ENCODE assay signal across 8 mouse cellular contexts in genomic region chr5:35320650-35321049, GRCm38 (mm10). TPM values are rescaled to one million over a fixed set of nuclear protein-coding genes. Genes with fewer than 3 reads are reported as not detected.
DNase-seq lines count a peak whose midpoint lies in the region; ATAC-seq lines count a peak whose summit lies in the region.

No protein-coding gene starts in this region.

- peak; percentile 83 for DNase-seq in kidney, adult 11 months
- peak; percentile 61 to 82 for DNase-seq in gastrocnemius, postnatal 36 days
- DNase-seq in left cerebral cortex, postnatal 14 days (ENCODE audit: low spot score in 2 of 2): peak; percentile 70
- peak; percentile 82 for DNase-seq in testis, postnatal 14 days (ENCODE audit: low spot score)

- no peak overlapping the region for H3K27ac ChIP-seq in kidney, embryonic 16.5 days (ENCODE audit: low read length)

- H3K27me3 ChIP-seq in kidney, embryonic 16.5 days (ENCODE audit: insufficient read depth, low read length): no peaks in the 10 kb centered on the region

- ATAC-seq in kidney, embryonic 16.5 days (ENCODE audit: low FRiP score, low TSS enrichment): no peak
- ATAC-seq in cerebellum, adult (ENCODE audit: insufficient number of reproducible peaks, low FRiP score, low TSS enrichment): peak; percentile 67
- ATAC-seq in erythroblast, adult 5-6 weeks (replicated peaks; ENCODE audit: low FRiP score, poor library complexity, severe bottlenecking): no peak
- no peak for ATAC-seq in megakaryocyte progenitor cell, adult 5-6 weeks (replicated peaks; ENCODE audit: poor library complexity)

- 78% methylated on average over 2 of the region's 2 CpGs for WGBS in kidney, embryonic 16.5 days

- no peak overlapping the region for H3K9ac ChIP-seq in kidney, embryonic 16.5 days (replicated peaks; ENCODE audit: low read length)

- intact Hi-C loops in gastrocnemius, postnatal 36 days (cut with DNase I): no loop called here
- intact Hi-C loops in left cerebral cortex, postnatal 14 days (cut with DNase I): no loop called here

- H3K9me3 ChIP-seq in kidney, embryonic 16.5 days (ENCODE audit: low read length): no peaks in the 10 kb centered on the region

- H3K4me1 ChIP-seq in kidney, embryonic 16.5 days (ENCODE audit: insufficient read depth, low read length): no peaks in the 10 kb centered on the region

- H3K4me3 ChIP-seq in kidney, embryonic 16.5 days (ENCODE audit: low read length): no peak overlapping the region

- H3K36me3 ChIP-seq in kidney, embryonic 16.5 days (ENCODE audit: insufficient read depth, low read length): no peaks in the 10 kb centered on the region

- H3K4me2 ChIP-seq in kidney, embryonic 16.5 days (replicated peaks; ENCODE audit: low read depth, low read length): no peak overlapping the region

RNA-seq across cellular contexts. Expression of gene Adra2c, which starts 42.5 kb away (rescaled TPM):
- 0.15 and 0.16 TPM in 2 replicates for polyA plus RNA-seq in kidney, embryonic 16.5 days (2015; fragmentation: Nextera tagmentation; extraction: Ambion mirVana)
- total RNA-seq in gastrocnemius, postnatal 36 days (2021): under 1 TPM; 0.17 to 0.28 TPM
- 10 to 100 TPM in 1 of 2 experiments, 1 to 10 TPM in 1; 9.8 to 13.4 TPM for total RNA-seq in left cerebral cortex, postnatal 14 days (2021)
- not detected in 2 replicates for total RNA-seq in erythroblast, adult 5-6 weeks (2015; ENCODE audit: low replicate concordance)
- total RNA-seq in erythroblast, adult 5-6 weeks (2017; ENCODE audit: low replicate concordance): not detected in 2 replicates
- not detected in 2 replicates for total RNA-seq in megakaryocyte progenitor cell, adult 5-6 weeks (2015)
- not detected in 2 replicates for total RNA-seq in megakaryocyte progenitor cell, adult 5-6 weeks (2017)

Comparison
In these comparisons a context has a peak if more than half of its experiments do, and no peak if none do; other contexts are left out.
1. RNA of gene Adra2c, which starts 42.5 kb away (total RNA-seq): 9.8 to 13.4 TPM in left cerebral cortex, postnatal 14 days; 0.17 to 0.28 TPM in gastrocnemius, postnatal 36 days, not detected in erythroblast, adult 5-6 weeks and not detected in megakaryocyte progenitor cell, adult 5-6 weeks; every median in the first group is over 4 times any median in the second.
2. Peak in every context shown above with its lines, with median percentiles within 50 percentile points of each other: DNase-seq.